Mouse (Mus musculus) thymus, postnatal 36 days (tissue): ENCODE measurements around the gene Abcb8.
A peak's percentile ranks its signal among the peaks of the same experiment; 100 is the strongest.

Experiments
- DNase-seq, 2 experiments: peaks; one replicate each; pipeline ENCODE4 v3.0.0; 2022; ENCODE audit warnings: mixed read lengths in 2 of 2

Abcb8 gene

GRCm38 (mm10) chr5:24393392-24393997 is at the start of gene Abcb8:
Abcb8 (plus strand) TSS chr5:24393663.
- DNase-seq = peak; percentile 79 to 81

- DNase-seq = peak; percentile 55 to 73
Measured at GRCm38 (mm10) chr5:24343977-24344436, 49.5 kb upstream of the Abcb8 start.

- DNase-seq = peak; percentile 90 to 95
Measured at GRCm38 (mm10) chr5:24344477-24345051, 48.9 kb upstream of the Abcb8 start.

DNA sequence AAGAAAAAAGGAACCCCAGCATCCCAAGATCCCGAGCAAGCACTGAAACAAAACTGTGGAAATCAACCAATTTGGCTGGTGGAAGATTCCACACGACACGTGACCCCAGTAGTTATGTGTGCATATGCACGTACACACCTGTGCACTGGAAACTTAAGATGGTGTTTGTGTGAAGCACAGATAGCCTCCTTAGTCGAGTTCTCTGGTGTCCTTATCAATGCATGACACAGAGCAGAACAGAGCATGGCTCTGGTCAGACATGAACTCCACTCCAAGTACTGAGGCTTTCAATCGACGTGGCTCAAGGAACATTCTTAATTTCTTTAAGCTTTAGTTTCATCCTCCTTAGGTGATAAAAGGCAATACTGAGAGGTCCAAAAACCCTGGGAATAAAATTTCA is 47.1 kb upstream of the Abcb8 start:
- no peak for DNase-seq

DNA sequence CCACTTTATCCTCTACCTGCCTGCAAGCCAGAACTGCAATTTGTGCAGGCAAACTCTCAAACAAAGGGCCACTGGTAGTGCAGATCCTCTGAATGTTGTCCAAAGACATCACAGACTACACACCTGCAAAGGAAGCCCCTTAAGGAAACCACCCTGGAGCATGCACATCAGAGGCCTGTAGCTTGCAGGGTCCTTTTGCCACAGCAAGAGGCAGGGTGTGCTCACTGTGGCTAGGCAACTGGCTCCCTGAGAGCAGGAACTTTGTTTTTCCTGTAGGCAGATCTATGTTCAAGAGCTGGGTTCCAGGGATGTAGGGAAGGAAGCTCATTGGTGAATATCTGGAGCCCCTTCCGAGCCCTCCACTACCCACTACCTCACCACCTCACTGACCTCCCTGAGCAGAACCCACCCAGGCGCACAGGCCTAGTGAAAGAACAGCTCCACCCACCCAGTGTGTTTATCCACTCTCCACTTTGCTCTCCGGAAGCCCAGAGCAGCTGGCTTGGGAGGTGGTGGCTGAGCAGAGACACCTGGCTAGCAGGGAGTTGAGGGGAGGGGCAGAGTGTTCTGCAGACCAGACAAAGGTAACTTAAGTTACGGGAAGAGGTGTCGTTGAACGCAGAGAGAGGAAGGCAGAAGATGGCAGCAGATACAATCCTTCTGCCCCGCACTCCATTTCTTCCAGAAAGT is 46.1 kb upstream of the Abcb8 start:
- peak; percentile 68 to 80 for DNase-seq

DNA sequence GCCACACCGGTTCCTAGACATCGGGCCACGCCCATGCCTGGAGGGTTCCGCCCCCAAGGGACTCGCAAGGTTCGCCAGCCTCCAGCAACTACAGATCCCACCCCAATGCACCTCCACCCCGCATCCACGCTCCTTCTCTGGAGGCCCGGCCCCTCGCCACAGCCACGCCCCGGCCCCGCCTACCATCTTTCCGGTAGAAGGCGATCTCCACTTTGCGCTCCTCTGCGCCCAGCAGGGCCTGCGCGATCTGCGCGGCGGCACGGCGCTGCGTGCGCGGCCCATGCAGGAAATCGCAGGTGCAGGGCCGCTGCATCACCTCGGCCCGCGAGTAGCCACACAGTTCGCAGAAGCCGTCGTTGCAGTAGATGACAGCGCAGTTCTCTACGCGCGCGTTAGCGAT is 45.3 kb upstream of the Abcb8 start:
- peak; percentile 98 for DNase-seq

DNA sequence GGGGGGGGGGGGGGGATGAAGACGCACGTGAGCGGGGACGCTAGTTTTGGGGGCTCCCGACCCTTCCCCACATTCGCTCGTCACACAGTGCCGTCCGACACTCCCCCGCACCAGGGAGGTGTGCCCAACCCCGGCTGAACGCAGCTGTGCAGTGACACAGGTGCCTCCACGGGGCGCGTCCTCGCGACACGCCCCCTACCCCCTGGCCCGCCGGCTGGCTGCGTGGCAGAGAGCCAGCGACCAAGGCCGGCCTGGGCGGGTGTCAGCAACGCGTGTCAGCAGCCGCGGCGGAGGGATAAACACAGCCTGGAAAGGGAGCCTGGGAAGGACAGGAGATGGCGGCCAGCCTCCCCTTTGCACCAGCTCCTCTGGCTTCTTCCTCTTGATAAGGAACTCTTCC is 44.9 kb upstream of the Abcb8 start:
- DNase-seq = peak; percentile 71 to 83

- DNase-seq = no peak
Measured at GRCm38 (mm10) chr5:24350073-24350472, 43.4 kb upstream of the Abcb8 start.

GRCm38 (mm10) chr5:24350531-24351250 is 42.8 kb upstream of the Abcb8 start:
- no peak for DNase-seq

- no peak for DNase-seq
Measured at GRCm38 (mm10) chr5:24351278-24351677, 42.2 kb upstream of the Abcb8 start, which contains the start of gene Kcnh2. Kcnh2 (minus strand) TSS chr5:24351604.

GRCm38 (mm10) chr5:24351701-24352171 is 41.7 kb upstream of the Abcb8 start:
- DNase-seq = peak; percentile 90 to 93

GRCm38 (mm10) chr5:24352251-24352859 is 41.1 kb upstream of the Abcb8 start:
- DNase-seq = peak; percentile 26 to 56

GRCm38 (mm10) chr5:24353327-24353726 is 40.1 kb upstream of the Abcb8 start:
- no peak for DNase-seq

DNA sequence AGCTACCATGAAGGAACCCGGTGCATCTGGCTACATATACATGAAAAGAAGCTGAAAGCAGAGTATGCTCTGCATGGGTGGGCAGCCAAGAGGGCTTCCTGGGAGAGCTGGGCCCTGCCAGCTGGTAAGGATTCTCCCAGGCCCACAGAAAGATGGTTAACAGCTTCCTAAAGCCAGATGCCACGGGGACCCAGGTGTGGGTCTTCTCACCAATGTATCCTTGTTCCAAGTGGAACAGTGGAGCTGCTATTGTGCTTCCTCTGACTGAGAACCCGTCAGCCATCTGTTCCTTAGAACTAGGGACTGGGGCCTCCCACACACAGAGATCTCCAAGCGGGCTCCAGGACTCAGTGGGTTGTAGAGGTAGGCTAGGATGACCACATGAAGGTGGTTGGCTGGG is 36.7 kb upstream of the Abcb8 start:
- DNase-seq = no peak

DNA sequence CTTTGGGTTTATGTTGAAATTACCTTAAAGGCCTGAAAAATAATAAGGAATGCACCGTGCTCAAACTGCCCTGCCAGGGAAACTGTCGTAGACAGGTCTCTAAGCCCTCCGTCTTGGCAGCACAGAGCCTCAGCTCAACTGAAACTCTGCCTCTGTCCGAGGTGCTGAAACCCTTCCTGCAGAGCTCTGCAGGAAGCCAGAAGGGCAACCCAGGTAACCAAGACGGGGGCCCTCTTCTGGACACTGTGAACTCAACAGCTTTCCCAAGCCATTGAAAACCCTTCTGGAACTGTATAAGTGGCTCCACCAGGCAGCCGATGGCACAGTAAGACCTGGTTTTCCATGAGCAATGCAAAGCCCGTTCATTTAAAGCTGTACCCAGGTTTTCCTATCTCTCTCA is 36.0 kb upstream of the Abcb8 start:
- DNase-seq = peak; percentile 77

DNA sequence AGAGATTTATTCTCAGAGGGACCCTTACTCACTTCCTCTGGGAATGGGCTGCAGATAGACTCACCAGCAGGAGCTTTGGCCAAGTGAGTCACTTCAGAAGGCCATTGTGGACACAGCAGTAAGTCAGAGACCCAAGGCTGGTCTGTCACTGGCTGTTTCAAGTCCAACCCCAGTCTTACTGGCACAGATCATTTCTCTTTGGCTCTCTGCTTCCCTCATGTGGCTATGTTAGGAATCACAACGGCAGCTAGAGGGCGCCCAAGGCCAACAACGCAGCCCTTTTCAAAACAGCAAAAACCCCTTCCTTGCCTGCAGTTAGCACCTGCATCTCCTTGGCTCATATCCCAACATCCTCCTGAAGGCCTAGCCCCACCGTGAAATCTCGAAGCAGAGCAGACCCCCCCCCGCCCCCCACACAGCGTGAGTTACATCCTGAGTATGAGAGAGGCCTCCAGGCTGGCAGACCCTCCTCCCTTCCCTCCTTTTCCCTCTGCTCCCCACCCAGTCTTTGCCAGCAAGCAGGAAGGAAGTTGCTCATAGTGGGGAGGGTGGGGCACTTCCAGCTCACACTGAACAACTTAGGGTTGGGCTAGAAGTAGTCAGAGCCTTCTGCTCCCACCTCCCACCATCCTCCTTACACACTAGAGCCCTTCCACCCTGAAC is 32.5 kb upstream of the Abcb8 start:
- DNase-seq = peak; percentile 83 to 87

GRCm38 (mm10) chr5:24363467-24363866 is 30.0 kb upstream of the Abcb8 start:
- DNase-seq = no peak

- DNase-seq = no peak
Measured at GRCm38 (mm10) chr5:24364061-24364460, 29.4 kb upstream of the Abcb8 start.

DNA sequence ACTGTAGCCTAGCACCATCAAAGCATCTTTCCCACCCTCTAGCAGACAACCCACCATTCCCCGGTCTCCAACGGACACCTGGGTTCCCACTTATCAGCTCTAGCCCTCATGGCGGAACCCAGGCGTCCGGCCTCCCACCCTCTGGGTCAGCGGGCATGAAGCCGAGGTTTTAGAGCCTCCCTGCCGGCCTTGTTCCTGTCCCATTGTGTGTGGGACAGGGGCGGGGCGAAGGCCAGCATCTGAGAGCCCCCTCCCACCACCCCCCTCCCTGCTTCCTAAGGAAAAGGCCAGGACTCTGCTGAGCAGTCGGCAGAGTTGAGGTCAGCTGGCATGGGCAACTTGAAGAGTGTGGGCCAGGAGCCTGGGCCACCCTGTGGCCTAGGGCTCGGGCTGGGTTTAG is 29.0 kb upstream of the Abcb8 start, which contains the start of gene Nos3:
TSS of gene Nos3 (plus strand) at position 303 of the 400 bp plus-strand sequence.
- no peak for DNase-seq

GRCm38 (mm10) chr5:24364963-24365362 is 28.5 kb upstream of the Abcb8 start:
- no peak for DNase-seq

GRCm38 (mm10) chr5:24365528-24365927 is 27.9 kb upstream of the Abcb8 start:
- no peak for DNase-seq

GRCm38 (mm10) chr5:24366426-24366825 is 27.0 kb upstream of the Abcb8 start:
- DNase-seq = no peak
